Mouse (Mus musculus) stomach, embryonic 14.5 days (tissue): ENCODE measurements around the gene Hras. TPM values are rescaled to one million over a fixed set of nuclear protein-coding genes. Genes with fewer than 3 reads are reported as not detected.
A peak's percentile ranks its signal among the peaks of the same experiment; 100 is the strongest.

Source experiments
- ATAC-seq: fragments of 200-750 bp; cut with Nextera tagmentation; 2 replicates; pipeline ENCODE4 v1.8.0; 2017; ENCODE audit warnings: low read depth, moderate TSS enrichment; ENCODE audit not compliant: insufficient number of reproducible peaks, insufficient read depth, low FRiP score
- H3K27ac ChIP-seq: fragments of 300-500 bp; sonication (generic); 2 replicates; pipeline ENCODE4 v1.5.1; 2014; ENCODE audit warnings: mild to moderate bottlenecking, low read length, moderate library complexity, mixed read lengths
- H3K27me3 ChIP-seq: fragments of 300-500 bp; sonication (generic); 2 replicates; pipeline ENCODE4 v1.6.1; 2014; ENCODE audit warnings: low read length, control low read depth, mixed read lengths; ENCODE audit not compliant: control insufficient read depth, insufficient read depth
- H3K36me3 ChIP-seq: fragments of 300-500 bp; sonication (generic); 2 replicates; pipeline ENCODE4 v1.6.1; 2014; ENCODE audit warnings: mild to moderate bottlenecking, control low read depth, low read length, moderate library complexity, mixed read lengths; ENCODE audit not compliant: control insufficient read depth, insufficient read depth
- H3K4me1 ChIP-seq: fragments of 300-500 bp; sonication (generic); 2 replicates; pipeline ENCODE4 v1.6.1; 2014; ENCODE audit warnings: low read length, control low read depth, mixed read lengths; ENCODE audit not compliant: control insufficient read depth, insufficient read depth
- H3K4me2 ChIP-seq: fragments of 300-500 bp; sonication (generic); replicated peaks from 2 replicates; pipeline ENCODE4 v1.6.1; 2014; ENCODE audit warnings: low read depth, low read length, control low read depth
- H3K4me3 ChIP-seq: fragments of 300-500 bp; sonication (generic); 2 replicates; pipeline ENCODE4 v1.5.1; 2014; ENCODE audit warnings: low read depth, low read length, control low read depth
- H3K9ac ChIP-seq: fragments of 300-500 bp; sonication (generic); replicated peaks from 2 replicates; pipeline ENCODE4 v1.6.1; 2014; ENCODE audit warnings: low read depth, mild to moderate bottlenecking, control low read depth, low read length, moderate library complexity, mixed read lengths
- H3K9me3 ChIP-seq: fragments of 300-500 bp; sonication (generic); 2 replicates; pipeline ENCODE4 v1.6.1; 2016; ENCODE audit warnings: low read depth, low read length, control low read depth; ENCODE audit not compliant: control insufficient read depth
- WGBS: fragments of 180-500 bp; shearing (Covaris S2); extraction: QIAGEN DNeasy Blood & Tissue Kit; methylation state at CpG from one replicate; pipeline ENCODE4 v1.1.7; 2014; 5-methylcytosine and 5-hydroxymethylcytosine counted together
- polyA plus RNA-seq: library from polyadenylated mRNA; unstranded; fragments of >200 nt; fragmentation: Nextera tagmentation; extraction: Ambion mirVana; gene quantifications from 2 replicates; pipeline ENCODE4 v1.2.1, GENCODE M21; 2014

Gene Hras
- polyA plus RNA-seq, 1 experiment from 2014 or later: 79.4 TPM

DNA sequence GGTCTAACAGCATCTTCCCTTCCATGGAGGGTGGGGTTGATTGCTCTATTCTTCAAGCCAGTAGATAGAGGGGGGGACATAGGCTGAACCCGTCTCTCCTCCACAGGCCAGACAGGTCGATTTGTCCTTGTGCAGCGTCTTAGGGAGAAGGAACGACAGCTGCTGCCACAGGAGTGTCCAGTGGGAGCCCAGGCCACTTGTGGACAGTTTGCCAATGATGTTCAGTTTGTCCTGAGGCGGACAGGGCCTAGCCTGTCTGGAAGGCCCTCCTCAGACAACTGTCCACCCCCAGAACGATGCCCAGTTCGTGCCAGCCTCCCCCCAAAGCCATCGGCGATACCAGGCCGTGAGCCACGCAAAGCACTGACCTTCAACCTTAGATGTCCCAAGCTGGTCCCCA is 23.1 kb upstream of the Hras start:
- Histone ChIP-seq H3K4me1 (peaks cover 38% of the 10 kb centered on the region), H3K27ac (peak overlapping the region; percentile 59; the same call in 1 of the 2 replicates), H3K36me3 (peaks cover 8% of the 10 kb centered on the region), H3K9me3 (no peaks in the 10 kb centered on the region), H3K9ac (no peak overlapping the region), H3K4me3 (peak overlapping the region; percentile 74), H3K4me2 (peak overlapping the region; percentile 85), H3K27me3 (no peaks in the 10 kb centered on the region)
- WGBS: 77% methylated on average over 11 of the region's 11 CpGs
- no peak for ATAC-seq

DNA sequence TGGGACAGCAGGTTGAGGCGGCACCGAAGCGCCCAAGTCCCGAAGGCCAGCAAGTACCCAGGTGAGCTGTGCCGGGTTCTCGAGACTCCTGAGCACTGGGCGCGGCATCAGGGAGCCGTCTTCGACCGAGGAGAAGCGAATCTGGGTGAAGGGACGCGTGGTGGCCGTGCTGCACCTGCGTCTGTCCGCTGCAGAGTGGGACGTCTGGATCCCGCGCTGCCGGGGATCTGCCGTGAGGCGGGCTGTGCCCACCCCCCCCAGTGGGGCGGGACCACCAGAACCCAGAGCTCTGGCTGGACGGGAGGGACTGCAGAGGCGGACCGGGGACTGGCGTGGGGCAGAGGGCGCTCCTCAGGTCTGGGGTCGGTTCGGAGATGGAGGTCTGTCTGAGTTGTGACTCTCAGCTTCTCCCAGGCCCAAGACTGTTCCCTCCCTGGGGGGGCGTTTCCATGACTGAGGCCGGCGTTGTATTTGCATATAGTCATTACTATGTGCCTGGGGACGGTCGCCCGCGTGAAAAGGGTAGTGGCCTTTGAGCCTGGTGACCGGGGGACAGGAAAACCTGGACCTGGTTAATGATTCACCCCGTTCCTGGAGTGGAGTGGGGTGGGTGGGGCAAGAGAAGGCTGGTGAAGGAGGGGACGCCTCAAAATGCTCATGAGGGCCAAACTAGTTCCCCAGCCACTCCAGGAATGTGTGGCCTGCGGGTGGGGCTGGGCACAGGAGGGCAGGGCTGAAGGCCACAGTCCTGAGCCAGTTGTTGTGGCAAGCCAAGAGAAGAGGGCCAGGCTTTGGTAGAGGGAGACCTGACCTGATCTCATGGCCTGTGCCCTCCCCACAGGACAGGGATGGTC is 22.3 kb upstream of the Hras start:
- peak; percentile 61 for ATAC-seq
- Histone ChIP-seq H3K4me2 (peak overlapping the region; percentile 85), H3K9ac (peak overlapping the region; percentile 58), H3K9me3 (no peaks in the 10 kb centered on the region), H3K36me3 (peaks cover 8% of the 10 kb centered on the region), H3K27ac (peak overlapping the region; percentile 90), H3K4me3 (peak overlapping the region; percentile 74), H3K27me3 (no peaks in the 10 kb centered on the region), H3K4me1 (peaks cover 38% of the 10 kb centered on the region)
- 1% methylated on average over 42 of the region's 42 CpGs for WGBS

DNA sequence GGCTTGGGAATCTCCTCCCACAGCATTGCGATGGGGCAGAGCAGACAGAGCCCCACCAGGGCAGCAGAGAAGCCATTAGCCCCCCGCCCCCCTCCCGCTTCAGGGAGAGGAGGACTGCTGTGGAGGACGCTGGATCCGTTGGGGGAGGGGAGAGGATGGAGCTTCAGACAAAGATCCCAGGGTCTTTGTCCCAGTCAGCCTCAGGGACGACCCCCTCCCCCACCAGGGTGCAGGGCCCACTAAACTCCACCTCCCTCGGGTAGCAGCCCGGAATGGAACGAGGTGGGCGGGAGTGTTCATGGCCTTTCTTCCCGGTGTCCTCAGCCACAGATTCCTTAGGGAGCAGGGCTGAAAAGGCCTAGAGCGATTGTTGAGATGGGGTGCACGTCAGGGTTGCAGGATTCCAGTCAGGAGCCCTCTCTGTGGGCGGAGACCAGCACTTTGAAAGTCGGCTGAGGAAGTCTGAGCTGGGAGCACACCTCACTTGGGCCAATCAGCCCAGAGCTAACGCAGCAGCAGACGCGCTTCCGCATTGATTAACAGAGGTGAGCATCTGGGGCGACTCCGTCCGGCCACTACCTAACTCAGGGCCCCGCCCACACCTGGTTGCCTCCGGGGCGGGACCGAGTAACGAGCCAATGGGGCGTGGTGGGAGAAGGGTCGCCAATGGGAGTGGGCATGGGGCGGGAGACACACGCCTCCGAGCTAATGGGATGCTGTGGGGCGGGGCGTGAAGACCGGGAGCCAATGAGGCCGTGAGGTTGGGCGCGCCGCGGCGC is 21.5 kb upstream of the Hras start, which contains the start of gene Rassf7:
Rassf7 (plus strand) TSS at position 760 of the 779 bp plus-strand sequence.
- ATAC-seq: peak; percentile 92
- H3K27ac ChIP-seq: peak within 1 kb of the TSS; percentile 90

DNA sequence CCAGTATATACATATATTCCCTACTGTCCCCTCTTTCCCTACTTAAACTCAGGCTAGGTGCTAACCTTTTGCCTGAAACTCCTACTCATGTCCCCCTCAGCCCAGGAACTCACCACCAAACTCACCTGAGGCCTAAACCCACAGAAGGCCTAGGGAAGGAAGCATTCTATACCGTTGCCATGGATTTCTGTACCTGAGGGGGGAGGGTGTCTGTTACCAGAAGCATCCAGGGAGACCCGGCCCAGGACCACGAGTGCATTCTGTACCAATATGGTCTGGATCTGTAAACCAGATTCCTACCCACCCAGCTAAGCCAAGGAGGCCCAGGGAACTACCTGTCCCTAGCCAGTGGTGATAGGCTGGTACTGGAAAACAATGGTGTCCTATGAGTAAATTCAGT is 20.5 kb upstream of the Hras start:
- Histone ChIP-seq H3K9me3 (no peaks in the 10 kb centered on the region), H3K27ac (peak overlapping the region; percentile 90; the same call in 1 of the 2 replicates), H3K36me3 (peaks cover 4% of the 10 kb centered on the region), H3K4me1 (peaks cover 25% of the 10 kb centered on the region), H3K4me3 (no peak overlapping the region), H3K4me2 (no peak overlapping the region), H3K9ac (no peak overlapping the region), H3K27me3 (no peaks in the 10 kb centered on the region)
- no peak for ATAC-seq
- WGBS: 70% methylated on average over 3 of the region's 3 CpGs

More for the DNA sequence above, 21.5 kb upstream of the Hras start, which contains the start of gene Rassf7:
- under 1% methylated on average over 40 of the region's 41 CpGs for WGBS
- Histone ChIP-seq H3K9ac (peak within 1 kb of the TSS; percentile 58), H3K4me1 (peaks cover 29% of the 10 kb centered on the region), H3K27me3 (no peaks in the 10 kb centered on the region), H3K4me2 (peak within 1 kb of the TSS; percentile 85), H3K9me3 (no peaks in the 10 kb centered on the region), H3K36me3 (peaks cover 8% of the 10 kb centered on the region), H3K4me3 (peak within 1 kb of the TSS; percentile 74)

DNA sequence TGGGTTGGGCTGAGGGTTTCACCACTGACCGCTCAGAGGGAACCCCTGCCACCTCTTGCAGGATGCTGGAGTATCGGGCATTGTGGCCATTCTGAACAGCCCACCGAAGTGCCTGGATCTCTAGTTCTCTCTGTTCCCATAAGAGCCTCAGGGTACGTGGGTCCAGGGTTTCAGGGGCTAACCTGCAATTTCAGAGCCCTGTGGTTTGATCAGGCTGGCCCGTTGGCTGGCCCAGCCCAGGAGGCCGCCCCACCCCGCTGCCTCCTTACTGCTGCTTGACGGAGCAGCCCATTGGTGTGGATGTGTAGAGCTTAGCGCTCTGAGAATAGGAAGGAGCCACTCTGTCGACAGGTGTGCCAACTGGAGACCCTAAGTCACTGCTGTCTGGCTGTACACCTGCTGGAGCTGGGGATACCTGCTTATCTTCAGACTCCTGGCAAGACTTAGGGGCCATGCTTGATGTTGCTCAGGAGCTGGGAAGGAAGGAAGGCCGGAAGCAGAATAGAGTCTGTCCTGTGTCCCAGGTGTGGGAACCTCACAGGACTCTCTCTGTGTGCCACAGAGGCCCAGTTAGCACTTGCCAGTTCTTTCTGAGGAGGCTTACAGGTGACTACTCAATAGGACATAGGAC is 19.9 kb upstream of the Hras start, which contains the start of gene Lmntd2:
Lmntd2 (minus strand) TSS at position 476 of the 631 bp plus-strand sequence.
- 91% methylated on average over 11 of the region's 11 CpGs for WGBS
- Histone ChIP-seq H3K4me3 (peak within 1 kb of the TSS; percentile 74), H3K9ac (no peak within 1 kb of the TSS), H3K9me3 (no peaks in the 10 kb centered on the region), H3K27me3 (no peaks in the 10 kb centered on the region), H3K4me1 (peaks cover 25% of the 10 kb centered on the region), H3K27ac (peak within 1 kb of the TSS; percentile 90), H3K4me2 (peak within 1 kb of the TSS; percentile 85), H3K36me3 (peaks cover 4% of the 10 kb centered on the region)
- no peak for ATAC-seq

DNA sequence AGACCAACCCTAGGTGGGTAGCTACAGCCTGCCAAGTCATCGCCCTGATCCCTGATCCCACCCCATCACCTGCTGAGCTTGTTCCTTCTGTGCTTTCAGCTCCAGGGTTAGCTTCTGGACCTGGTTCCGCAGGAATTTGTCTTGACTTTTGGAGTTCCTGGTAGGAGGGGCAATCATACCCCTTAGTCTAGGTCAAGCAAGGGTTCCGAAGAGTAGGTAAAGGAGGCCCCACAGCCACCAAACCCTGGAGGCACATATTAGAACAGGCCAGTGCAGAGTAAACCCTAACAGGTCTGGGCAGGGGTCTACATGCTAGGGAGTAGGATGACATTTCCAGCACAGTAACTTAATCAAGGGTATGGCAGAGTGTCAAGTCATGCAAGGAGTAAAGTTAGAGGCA is 19.3 kb upstream of the Hras start:
- no peak overlapping the region for H3K4me2 ChIP-seq
- no peak for ATAC-seq
- H3K9ac ChIP-seq: no peak overlapping the region
- 84% methylated on average over 3 of the region's 3 CpGs for WGBS
- H3K36me3 ChIP-seq: no peaks in the 10 kb centered on the region; the same call in 1 of the 2 replicates
- no peaks in the 10 kb centered on the region for H3K27me3 ChIP-seq
- peaks cover 19% of the 10 kb centered on the region for H3K4me1 ChIP-seq
- no peaks in the 10 kb centered on the region for H3K9me3 ChIP-seq
- H3K27ac ChIP-seq: peak overlapping the region; percentile 15; the same call in 1 of the 2 replicates
- no peak overlapping the region for H3K4me3 ChIP-seq

DNA sequence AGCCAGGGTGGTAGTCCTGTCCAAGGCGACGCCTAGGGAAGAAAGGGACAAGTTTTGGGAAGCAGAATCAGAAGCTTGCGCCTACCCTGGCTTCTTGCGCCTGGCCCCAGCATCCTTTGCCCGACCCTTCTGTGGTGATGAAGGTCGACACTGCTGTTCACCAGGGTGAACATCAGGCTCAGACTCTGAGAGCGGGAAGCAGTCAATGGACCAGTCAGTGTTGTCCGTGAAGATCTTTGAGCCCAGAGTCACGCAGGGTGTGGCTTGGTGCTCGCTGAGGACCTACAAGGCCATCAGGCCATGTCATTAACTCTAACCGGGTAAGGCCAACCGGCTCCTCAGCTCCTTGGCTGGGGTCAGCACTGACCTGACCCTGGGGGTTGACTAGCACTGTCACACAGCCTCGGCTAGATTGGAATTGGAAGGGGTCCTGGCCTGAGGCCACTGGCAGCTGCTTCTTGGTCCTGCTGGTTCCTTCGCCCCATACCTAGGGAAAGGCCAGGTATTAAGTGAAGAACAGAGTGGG is 16.9 kb upstream of the Hras start:
- H3K4me2 ChIP-seq: no peak overlapping the region
- no peak overlapping the region for H3K4me3 ChIP-seq
- WGBS: 84% methylated on average over 14 of the region's 14 CpGs
- no peak overlapping the region for H3K27ac ChIP-seq
- ATAC-seq: no peak
- H3K36me3 ChIP-seq: no peaks in the 10 kb centered on the region
- no peaks in the 10 kb centered on the region for H3K4me1 ChIP-seq
- H3K9ac ChIP-seq: no peak overlapping the region
- H3K9me3 ChIP-seq: no peaks in the 10 kb centered on the region
- H3K27me3 ChIP-seq: no peaks in the 10 kb centered on the region

DNA sequence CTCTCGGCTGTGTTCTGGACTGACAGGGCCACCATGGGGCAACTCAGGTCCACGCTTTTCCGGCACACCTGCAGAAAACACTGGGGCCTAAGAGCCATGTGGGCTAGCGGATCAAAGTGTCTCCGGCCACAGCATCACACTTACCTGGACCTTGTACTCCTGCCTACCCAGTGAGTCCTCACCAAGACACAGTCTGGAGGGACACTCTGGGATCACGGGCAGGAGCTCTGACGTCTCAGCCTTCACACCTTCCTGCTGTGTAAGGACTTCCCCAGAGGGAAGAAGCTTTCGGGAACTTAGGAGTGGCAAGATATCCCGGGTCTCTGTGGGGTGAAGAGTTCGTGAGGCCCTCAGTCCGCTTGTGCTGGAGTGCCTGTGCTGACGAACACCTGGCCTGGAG is 16.3 kb upstream of the Hras start:
- ATAC-seq: no peak
- WGBS: 58% methylated on average over 12 of the region's 12 CpGs

More for the DNA sequence above, 16.3 kb upstream of the Hras start:
- H3K4me1 ChIP-seq: no peaks in the 10 kb centered on the region
- no peaks in the 10 kb centered on the region for H3K9me3 ChIP-seq
- no peaks in the 10 kb centered on the region for H3K36me3 ChIP-seq
- H3K27me3 ChIP-seq: no peaks in the 10 kb centered on the region
- H3K27ac ChIP-seq: no peak overlapping the region
- H3K4me3 ChIP-seq: no peak overlapping the region
- no peak overlapping the region for H3K9ac ChIP-seq
- no peak overlapping the region for H3K4me2 ChIP-seq
